Mouse (Mus musculus): ENCODE measurements around the gene Ralgps1.

GRCm38 (mm10) chr2:33234848-33235247 lies 136.4 kb downstream of the Ralgps1 start:
- TF ChIP-seq CTCF (IDR thresholded peaks at IDR 0.05; ENCODE audit: control insufficient read depth, insufficient read depth, insufficient read length), result no peak
- TF ChIP-seq USF1 (IDR thresholded peaks at IDR 0.05; ENCODE audit: low read depth), result no peak
- TF ChIP-seq MAX (IDR thresholded peaks at IDR 0.05), result no peak
- TF ChIP-seq CEBPB (IDR thresholded peaks at IDR 0.05; ENCODE audit: low read depth), result no peak
- no peak for TF ChIP-seq MYOG (IDR thresholded peaks at IDR 0.05; ENCODE audit: control insufficient read depth, extremely low read depth, insufficient read length)
- TF ChIP-seq FOSL1 (IDR thresholded peaks at IDR 0.05; ENCODE audit: insufficient read depth, low read length, poor library complexity, severe bottlenecking), result no peak
- no peak for TF ChIP-seq MYOD1 (IDR thresholded peaks at IDR 0.05; ENCODE audit: control insufficient read depth, insufficient read length, low read depth)
